Mouse (Mus musculus): ENCODE data around the gene Aurkb. TPM values are rescaled to one million over a fixed set of nuclear protein-coding genes. Genes with fewer than 3 reads are reported as not detected.

Gene Aurkb
- total RNA-seq, 1 experiment from 2014 or later = 69.2 TPM

GRCm38 (mm10) chr11:69099915-69100345 is 54.5 kb downstream of the Aurkb start:
- peak; percentile 24 to 25; a peak in 3 of 4 replicates for ATAC-seq (replicated peaks in 1 of 2; ENCODE audit: insufficient read depth in 1 of 2, low FRiP score in 2 of 2, low TSS enrichment in 1 of 2, low read depth in 1 of 2, poor library complexity in 2 of 2, severe bottlenecking in 2 of 2)

- no peak for ATAC-seq (replicated peaks in 1 of 2; ENCODE audit: insufficient read depth in 1 of 2, low FRiP score in 2 of 2, low TSS enrichment in 1 of 2, low read depth in 1 of 2, poor library complexity in 2 of 2, severe bottlenecking in 2 of 2)
Measured at GRCm38 (mm10) chr11:69100639-69101360, 55.4 kb downstream of the Aurkb start.

Other genes starting within 250 kb of the Aurkb start
- 51.2 and 73.3 TPM in 2 replicates for gene Ndel1, start 173.8 kb upstream of the Aurkb start, total RNA-seq (2017)
- gene Rnf222, start 157.1 kb upstream of the Aurkb start, total RNA-seq (2017) = not detected in 2 replicates
- 6,451 and 7,582 TPM in 2 replicates for gene Rpl26, start 144.1 kb upstream of the Aurkb start, total RNA-seq (2017)
- not detected in 2 replicates for gene Odf4, start 118.6 kb upstream of the Aurkb start, total RNA-seq (2017)
- gene Arhgef15, start 88.2 kb upstream of the Aurkb start, total RNA-seq (2017) = 0.81 and 1.8 TPM in 2 replicates
- gene Slc25a35, start 77.5 kb upstream of the Aurkb start, total RNA-seq (2017) = 2.3 and 2.4 TPM in 2 replicates
- 40.1 and 44.5 TPM in 2 replicates for gene Rangrf, start 70.5 kb upstream of the Aurkb start, total RNA-seq (2017)
- gene Pfas, start 37.2 kb upstream of the Aurkb start, total RNA-seq (2017) = 34.5 and 39.2 TPM in 2 replicates
- gene Ctc1, start 29.7 kb upstream of the Aurkb start, total RNA-seq (2017) = 21.9 and 40.1 TPM in 2 replicates
- gene Borcs6, start 14.1 kb downstream of the Aurkb start, total RNA-seq (2017) = 5.2 and 6.7 TPM in 2 replicates
- gene Tmem107, start 25.2 kb downstream of the Aurkb start, total RNA-seq (2017) = 22.0 and 39.1 TPM in 2 replicates
- 20.9 and 22.5 TPM in 2 replicates for gene Vamp2, start 42.8 kb downstream of the Aurkb start, total RNA-seq (2017)
- gene Per1, start 49.6 kb downstream of the Aurkb start, total RNA-seq (2017) = 33.6 and 42.1 TPM in 2 replicates
- not detected in 2 replicates for gene Hes7, start 74.8 kb downstream of the Aurkb start, total RNA-seq (2017)
- not detected in 2 replicates for gene 9130213A22Rik, start 76.9 kb downstream of the Aurkb start, total RNA-seq (2017)
- gene Aloxe3, start 80.2 kb downstream of the Aurkb start, total RNA-seq (2017) = not detected in 2 replicates
- gene Alox12b, start 111.3 kb downstream of the Aurkb start, total RNA-seq (2017) = not detected in 2 replicates
- gene Alox8, start 152.2 kb downstream of the Aurkb start, total RNA-seq (2017) = 0.30 TPM in 1 of 2 replicates, not detected in the other
- not detected in 2 replicates for gene Gucy2e, start 191.4 kb downstream of the Aurkb start, total RNA-seq (2017)